Mouse (Mus musculus): ENCODE results near the gene Lrrn3. TPM values are rescaled to one million over a fixed set of nuclear protein-coding genes. Genes with fewer than 3 reads are reported as not detected.

Gene Lrrn3
- 102 and 121 TPM in 2 replicates for polyA plus RNA-seq (2014; fragmentation: Nextera tagmentation; extraction: Ambion mirVana)

DNA sequence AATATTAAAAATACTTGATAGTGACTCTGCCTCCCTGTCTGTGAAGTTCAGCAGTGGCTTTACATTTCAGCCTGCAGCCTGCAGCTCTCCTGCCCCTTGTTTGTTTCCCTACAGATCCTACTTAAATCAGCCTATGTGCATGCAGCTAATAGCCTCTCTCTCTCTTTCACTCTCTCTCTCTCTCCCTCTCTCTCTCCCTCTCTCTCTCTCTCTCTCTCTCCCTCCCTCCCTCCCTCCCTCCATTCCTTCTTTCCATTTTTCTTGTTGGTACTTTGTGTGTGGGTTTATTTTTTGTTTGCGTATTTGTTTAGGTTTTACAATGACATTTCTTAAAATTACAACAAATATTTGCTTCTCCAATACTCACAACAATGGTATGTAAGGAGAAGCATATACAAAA is at the start of gene Lrrn3:
TSS of gene Lrrn3 (minus strand) at position 101 of the 400 bp plus-strand sequence.
- H3K4me1 ChIP-seq (replicated peaks; ENCODE audit: control insufficient read depth, insufficient read depth, low read length), result peaks cover 21% of the 10 kb centered on the region; the same call in 1 of the 2 replicates
- H3K36me3 ChIP-seq (replicated peaks; ENCODE audit: control insufficient read depth, insufficient read depth), result no peaks in the 10 kb centered on the region
- peak within 1 kb of the TSS; percentile 55 for H3K4me3 ChIP-seq (replicated peaks; ENCODE audit: low read length)
- no peaks in the 10 kb centered on the region for H3K27me3 ChIP-seq (ENCODE audit: control insufficient read depth, insufficient read depth, low read length)
- WGBS, result 100% methylated on average over 1 of the region's 1 CpGs
- peak within 1 kb of the TSS; percentile 88 for H3K27ac ChIP-seq
- H3K9ac ChIP-seq, result peak within 1 kb of the TSS; percentile 80
- H3K4me2 ChIP-seq (replicated peaks), result peak within 1 kb of the TSS; percentile 76
- ATAC-seq (ENCODE audit: low FRiP score) (no peak), DNase-seq (ENCODE audit: low spot score) (no peak)
- no peaks in the 10 kb centered on the region for H3K9me3 ChIP-seq (ENCODE audit: control insufficient read depth, low read length)

DNA sequence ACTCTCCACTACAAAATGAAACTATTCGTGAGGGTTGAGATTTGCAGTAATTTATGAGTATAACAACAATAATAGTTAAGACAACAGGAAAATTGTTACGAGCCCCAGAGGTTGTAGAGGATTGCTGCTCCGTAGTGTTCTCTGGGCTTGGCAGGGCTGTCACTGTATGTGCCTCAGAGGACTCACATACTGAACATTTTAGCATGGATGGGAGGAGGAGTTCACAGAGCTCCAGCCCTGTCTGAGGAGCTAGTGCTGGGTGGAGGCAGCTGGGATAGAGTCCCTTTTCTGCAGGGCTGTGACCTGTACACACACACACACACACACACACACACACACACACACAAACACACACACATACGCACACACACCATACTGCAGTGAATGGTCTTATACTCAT is 42.2 kb upstream of the Lrrn3 start:
- no peak for ATAC-seq (ENCODE audit: low FRiP score)
- Histone ChIP-seq H3K9ac (no peak overlapping the region), H3K4me1 (replicated peaks; ENCODE audit: control insufficient read depth, insufficient read depth, low read length) (no peaks in the 10 kb centered on the region), H3K4me3 (replicated peaks; ENCODE audit: low read length) (no peak overlapping the region), H3K27me3 (ENCODE audit: control insufficient read depth, insufficient read depth, low read length) (no peaks in the 10 kb centered on the region), H3K4me2 (replicated peaks) (no peak overlapping the region), H3K9me3 (ENCODE audit: control insufficient read depth, low read length) (no peaks in the 10 kb centered on the region), H3K27ac (no peak overlapping the region), H3K36me3 (replicated peaks; ENCODE audit: control insufficient read depth, insufficient read depth) (no peaks in the 10 kb centered on the region)
- 84% methylated on average over 4 of the region's 4 CpGs for WGBS
- DNase-seq (ENCODE audit: low spot score), result no peak

DNA sequence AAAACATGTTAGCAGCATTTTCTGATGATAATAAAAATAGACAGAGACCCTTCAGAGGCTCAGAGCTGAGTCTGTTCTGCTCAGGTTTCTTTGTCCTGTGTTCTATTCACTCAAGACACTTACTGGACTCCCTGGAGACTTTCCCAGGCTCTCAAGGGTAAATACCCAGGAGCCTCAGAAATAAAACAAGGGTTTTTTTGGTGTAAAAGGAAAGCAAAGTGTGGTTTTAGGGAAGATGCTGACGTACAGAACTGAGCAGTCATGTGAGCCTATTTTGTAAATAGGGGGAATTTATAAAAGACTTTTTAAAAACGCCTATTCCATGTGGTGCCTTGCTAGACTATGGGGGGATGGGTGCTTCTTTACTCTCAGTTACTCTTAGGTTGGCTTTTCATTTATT is 40.5 kb upstream of the Lrrn3 start:
- 33% methylated on average over 2 of the region's 2 CpGs for WGBS
- H3K4me2 ChIP-seq (replicated peaks), result no peak overlapping the region
- no peaks in the 10 kb centered on the region for H3K36me3 ChIP-seq (replicated peaks; ENCODE audit: control insufficient read depth, insufficient read depth)
- no peak overlapping the region for H3K4me3 ChIP-seq (replicated peaks; ENCODE audit: low read length)
- no peak for ATAC-seq (ENCODE audit: low FRiP score)
- no peaks in the 10 kb centered on the region for H3K27me3 ChIP-seq (ENCODE audit: control insufficient read depth, insufficient read depth, low read length)
- H3K9ac ChIP-seq, result no peak overlapping the region
- no peak overlapping the region for H3K27ac ChIP-seq
- H3K9me3 ChIP-seq (ENCODE audit: control insufficient read depth, low read length), result no peaks in the 10 kb centered on the region
- no peaks in the 10 kb centered on the region for H3K4me1 ChIP-seq (replicated peaks; ENCODE audit: control insufficient read depth, insufficient read depth, low read length)
- no peak for DNase-seq (ENCODE audit: low spot score)

DNA sequence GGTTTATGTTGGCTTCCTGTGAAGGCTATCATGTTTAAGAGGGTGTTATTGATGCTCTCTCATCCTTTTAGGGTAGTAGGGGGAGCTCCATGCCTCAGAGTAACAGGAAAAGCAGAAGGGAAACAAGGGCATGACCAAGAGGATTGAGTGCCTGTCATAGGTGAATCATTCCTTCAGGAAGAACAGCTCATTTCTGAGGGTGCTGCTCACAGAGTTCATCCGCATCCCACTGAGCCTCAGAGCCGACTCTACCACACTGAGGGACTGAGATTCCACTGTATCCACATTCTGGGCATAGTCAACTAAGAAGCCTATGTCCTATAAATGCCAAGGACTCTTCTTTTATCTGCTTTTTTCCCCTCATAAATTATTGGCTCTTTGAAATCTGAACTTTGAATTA is 35.4 kb upstream of the Lrrn3 start:
- WGBS, result 90% methylated on average over 2 of the region's 2 CpGs
- no peaks in the 10 kb centered on the region for H3K27me3 ChIP-seq (ENCODE audit: control insufficient read depth, insufficient read depth, low read length)
- H3K27ac ChIP-seq, result no peak overlapping the region
- no peaks in the 10 kb centered on the region for H3K9me3 ChIP-seq (ENCODE audit: control insufficient read depth, low read length)
- no peak overlapping the region for H3K9ac ChIP-seq
- H3K4me3 ChIP-seq (replicated peaks; ENCODE audit: low read length), result no peak overlapping the region
- no peak overlapping the region for H3K4me2 ChIP-seq (replicated peaks)
- no peak for DNase-seq (ENCODE audit: low spot score)
- H3K4me1 ChIP-seq (replicated peaks; ENCODE audit: control insufficient read depth, insufficient read depth, low read length), result no peaks in the 10 kb centered on the region
- ATAC-seq (ENCODE audit: low FRiP score), result no peak
- H3K36me3 ChIP-seq (replicated peaks; ENCODE audit: control insufficient read depth, insufficient read depth), result no peaks in the 10 kb centered on the region

DNA sequence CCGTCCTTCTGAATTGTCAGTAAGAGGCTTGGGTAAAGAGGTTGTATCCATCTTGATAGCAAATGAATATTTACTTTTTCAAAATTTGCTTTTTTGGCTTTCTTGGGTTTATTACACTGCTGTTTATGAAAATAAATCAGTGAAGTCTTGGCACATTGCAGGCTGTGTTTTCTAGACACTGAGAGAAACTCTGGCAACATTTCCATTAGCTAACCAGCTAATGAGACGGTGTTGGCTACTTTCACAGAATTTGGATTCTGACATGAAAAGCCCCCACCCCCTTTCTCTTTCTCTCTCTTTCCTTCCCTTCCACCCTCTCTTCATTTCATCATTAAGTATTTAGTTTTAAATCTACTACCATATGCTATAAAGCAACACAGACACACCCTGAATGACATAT is 34.1 kb upstream of the Lrrn3 start:
- no peaks in the 10 kb centered on the region for H3K27me3 ChIP-seq (ENCODE audit: control insufficient read depth, insufficient read depth, low read length)

DNA sequence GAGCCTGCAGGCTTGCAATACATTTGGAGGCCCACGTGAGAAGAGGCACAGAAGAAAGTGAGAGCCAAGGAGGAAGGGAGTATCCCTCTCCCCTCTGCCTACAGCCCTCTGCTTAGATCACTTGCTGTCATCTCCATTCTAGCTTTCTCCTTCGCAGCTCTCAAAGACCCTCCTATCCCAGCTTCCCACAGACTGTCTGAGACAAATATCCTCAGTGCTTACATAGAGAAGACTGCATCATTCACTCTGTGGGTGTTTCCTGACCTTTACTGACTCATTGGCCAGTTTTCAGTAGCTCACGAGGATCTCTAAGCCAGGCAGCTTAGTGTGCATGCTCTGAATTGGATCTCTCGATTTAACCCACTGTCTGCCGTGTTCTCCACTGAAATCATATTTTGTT is 32.7 kb upstream of the Lrrn3 start:
- ATAC-seq (ENCODE audit: low FRiP score), result no peak
- H3K9me3 ChIP-seq (ENCODE audit: control insufficient read depth, low read length), result no peaks in the 10 kb centered on the region
- no peak overlapping the region for H3K9ac ChIP-seq
- H3K27me3 ChIP-seq (ENCODE audit: control insufficient read depth, insufficient read depth, low read length), result no peaks in the 10 kb centered on the region
- H3K36me3 ChIP-seq (replicated peaks; ENCODE audit: control insufficient read depth, insufficient read depth), result no peaks in the 10 kb centered on the region
- 62% methylated on average over 5 of the region's 5 CpGs for WGBS
- H3K4me1 ChIP-seq (replicated peaks; ENCODE audit: control insufficient read depth, insufficient read depth, low read length), result no peaks in the 10 kb centered on the region
- no peak overlapping the region for H3K4me3 ChIP-seq (replicated peaks; ENCODE audit: low read length)
- no peak overlapping the region for H3K27ac ChIP-seq
- no peak for DNase-seq (ENCODE audit: low spot score)
- H3K4me2 ChIP-seq (replicated peaks), result no peak overlapping the region

More for the DNA sequence above, 34.1 kb upstream of the Lrrn3 start:
- H3K4me1 ChIP-seq (replicated peaks; ENCODE audit: control insufficient read depth, insufficient read depth, low read length), result no peaks in the 10 kb centered on the region
- no peak overlapping the region for H3K9ac ChIP-seq
- no peak overlapping the region for H3K27ac ChIP-seq
- no peaks in the 10 kb centered on the region for H3K9me3 ChIP-seq (ENCODE audit: control insufficient read depth, low read length)
- H3K4me3 ChIP-seq (replicated peaks; ENCODE audit: low read length), result no peak overlapping the region
- 80% methylated on average over 2 of the region's 2 CpGs for WGBS
- no peak for DNase-seq (ENCODE audit: low spot score)
- H3K36me3 ChIP-seq (replicated peaks; ENCODE audit: control insufficient read depth, insufficient read depth), result no peaks in the 10 kb centered on the region
- H3K4me2 ChIP-seq (replicated peaks), result no peak overlapping the region
- ATAC-seq (ENCODE audit: low FRiP score), result no peak

DNA sequence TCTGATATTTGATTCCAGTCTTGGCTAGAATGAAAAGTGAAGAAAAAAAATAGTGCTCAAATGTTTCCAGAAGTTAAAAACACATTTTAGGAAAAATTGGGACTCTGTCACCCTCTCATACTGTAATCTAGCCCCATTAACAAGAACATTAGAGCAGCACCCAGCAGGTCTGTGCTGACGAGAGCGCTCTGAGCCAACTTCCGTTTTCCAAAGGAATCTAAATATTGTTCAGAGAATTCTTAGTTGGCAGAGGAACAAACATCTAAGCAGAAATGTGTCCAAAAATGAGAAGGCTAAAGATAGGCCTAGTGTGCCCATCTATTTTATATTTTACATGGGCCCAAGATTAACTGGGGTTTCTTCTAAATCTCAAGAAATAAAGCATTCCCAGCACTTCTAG is 24.4 kb upstream of the Lrrn3 start:
- DNase-seq (ENCODE audit: low spot score) (no peak), ATAC-seq (ENCODE audit: low FRiP score) (no peak)
- Histone ChIP-seq H3K4me3 (replicated peaks; ENCODE audit: low read length) (no peak overlapping the region), H3K9me3 (ENCODE audit: control insufficient read depth, low read length) (no peaks in the 10 kb centered on the region), H3K4me2 (replicated peaks) (no peak overlapping the region), H3K27ac (no peak overlapping the region), H3K27me3 (ENCODE audit: control insufficient read depth, insufficient read depth, low read length) (no peaks in the 10 kb centered on the region), H3K36me3 (replicated peaks; ENCODE audit: control insufficient read depth, insufficient read depth) (no peaks in the 10 kb centered on the region), H3K9ac (no peak overlapping the region), H3K4me1 (replicated peaks; ENCODE audit: control insufficient read depth, insufficient read depth, low read length) (no peaks in the 10 kb centered on the region)
- 91% methylated on average over 3 of the region's 3 CpGs for WGBS

DNA sequence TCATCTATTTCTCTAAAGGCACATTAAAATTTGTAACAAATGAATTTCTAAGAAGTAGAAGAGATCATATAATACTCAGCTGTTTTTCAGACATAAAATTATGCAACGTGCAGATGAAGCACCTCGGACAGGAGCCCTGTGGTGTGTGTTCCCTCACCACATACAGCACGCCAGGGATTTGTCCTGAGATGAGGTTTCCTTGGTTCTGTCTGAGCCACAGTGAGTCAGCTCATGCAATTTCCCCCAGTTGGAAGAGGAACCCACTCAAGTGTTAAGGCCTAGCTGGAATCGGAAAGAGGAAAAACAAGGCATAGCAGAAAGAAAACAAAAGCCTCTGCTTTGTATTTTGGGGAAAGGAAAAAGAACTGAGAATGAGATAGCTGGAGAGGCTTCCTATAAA is 22.4 kb upstream of the Lrrn3 start:
- DNase-seq (ENCODE audit: low spot score) (no peak), ATAC-seq (ENCODE audit: low FRiP score) (no peak)
- WGBS, result 82% methylated on average over 4 of the region's 4 CpGs
- H3K27me3 ChIP-seq (ENCODE audit: control insufficient read depth, insufficient read depth, low read length), result no peaks in the 10 kb centered on the region
- no peak overlapping the region for H3K4me2 ChIP-seq (replicated peaks)
- no peaks in the 10 kb centered on the region for H3K4me1 ChIP-seq (replicated peaks; ENCODE audit: control insufficient read depth, insufficient read depth, low read length)
- no peak overlapping the region for H3K4me3 ChIP-seq (replicated peaks; ENCODE audit: low read length)
- H3K9me3 ChIP-seq (ENCODE audit: control insufficient read depth, low read length), result no peaks in the 10 kb centered on the region
- no peak overlapping the region for H3K27ac ChIP-seq
- no peaks in the 10 kb centered on the region for H3K36me3 ChIP-seq (replicated peaks; ENCODE audit: control insufficient read depth, insufficient read depth)
- H3K9ac ChIP-seq, result no peak overlapping the region

DNA sequence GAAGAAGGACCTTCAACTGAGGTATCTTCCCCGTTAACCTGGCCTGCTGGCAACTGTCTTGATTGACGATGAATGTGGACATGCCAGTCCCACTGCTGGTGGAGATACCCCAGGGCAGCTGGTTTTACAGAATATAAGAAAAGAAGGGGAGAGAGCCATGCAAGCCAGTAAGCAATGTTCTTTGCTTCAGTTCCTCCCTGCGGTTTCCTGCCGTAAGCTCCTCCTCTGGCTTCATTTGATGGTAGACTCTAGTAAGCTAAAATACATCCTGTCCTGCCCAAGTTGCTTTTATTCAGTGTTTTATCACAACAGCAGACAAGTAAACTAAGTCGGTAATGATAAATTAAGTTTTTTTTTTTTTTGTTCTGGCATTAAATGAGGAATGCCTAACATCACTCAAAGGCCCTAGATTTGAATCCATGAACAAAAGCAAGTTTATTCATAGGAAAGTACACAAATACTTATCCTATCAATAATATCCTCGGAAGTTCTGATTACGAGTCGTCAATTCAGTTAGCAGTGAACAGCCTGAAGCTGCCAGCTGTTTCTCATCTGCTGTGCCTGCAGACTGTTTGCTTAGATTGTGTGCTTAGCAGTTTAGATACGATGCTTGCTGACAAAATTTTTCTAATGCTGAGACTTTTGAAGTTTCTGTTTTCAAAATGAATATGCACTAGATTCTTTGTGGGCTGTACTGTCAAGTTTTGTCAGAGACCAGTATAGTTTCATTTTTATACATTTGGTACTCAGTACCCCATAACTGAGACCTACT is 14.0 kb upstream of the Lrrn3 start:
- Histone ChIP-seq H3K36me3 (replicated peaks; ENCODE audit: control insufficient read depth, insufficient read depth) (no peaks in the 10 kb centered on the region), H3K4me2 (replicated peaks) (no peak overlapping the region), H3K4me1 (replicated peaks; ENCODE audit: control insufficient read depth, insufficient read depth, low read length) (no peaks in the 10 kb centered on the region), H3K27ac (no peak overlapping the region), H3K9me3 (ENCODE audit: control insufficient read depth, low read length) (no peaks in the 10 kb centered on the region), H3K27me3 (ENCODE audit: control insufficient read depth, insufficient read depth, low read length) (no peaks in the 10 kb centered on the region), H3K4me3 (replicated peaks; ENCODE audit: low read length) (no peak overlapping the region), H3K9ac (no peak overlapping the region)
- WGBS, result 87% methylated on average over 9 of the region's 9 CpGs
- ATAC-seq (ENCODE audit: low FRiP score) (no peak), DNase-seq (ENCODE audit: low spot score) (no peak)

DNA sequence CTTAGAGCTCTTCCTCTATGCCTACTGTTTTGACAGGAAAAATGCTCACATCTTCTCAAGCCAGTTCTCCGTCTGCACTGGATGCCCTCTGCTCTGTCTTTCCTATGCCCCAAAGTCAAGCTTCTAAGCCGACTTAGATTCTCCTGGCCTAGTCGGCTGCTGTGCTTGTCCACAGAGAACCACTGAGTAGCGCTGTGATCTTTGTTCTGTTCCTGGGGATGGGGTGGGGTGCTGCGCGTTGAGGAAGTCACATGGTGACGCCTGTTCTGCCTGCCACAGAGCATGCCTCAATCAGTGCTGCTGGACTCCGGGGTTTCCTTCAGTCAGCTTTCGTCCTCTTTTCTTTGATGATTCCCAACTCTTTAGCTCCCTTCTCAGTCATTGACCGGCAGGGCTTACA is 8.4 kb upstream of the Lrrn3 start:
- no peak overlapping the region for H3K9ac ChIP-seq
- no peak overlapping the region for H3K4me3 ChIP-seq (replicated peaks; ENCODE audit: low read length)
- no peaks in the 10 kb centered on the region for H3K27me3 ChIP-seq (ENCODE audit: control insufficient read depth, insufficient read depth, low read length)
- no peak overlapping the region for H3K4me2 ChIP-seq (replicated peaks)
- 46% methylated on average over 10 of the region's 10 CpGs for WGBS
- ATAC-seq (ENCODE audit: low FRiP score) (no peak), DNase-seq (ENCODE audit: low spot score) (no peak)
- H3K9me3 ChIP-seq (ENCODE audit: control insufficient read depth, low read length), result no peaks in the 10 kb centered on the region
- H3K36me3 ChIP-seq (replicated peaks; ENCODE audit: control insufficient read depth, insufficient read depth), result no peaks in the 10 kb centered on the region
- no peak overlapping the region for H3K27ac ChIP-seq
- no peaks in the 10 kb centered on the region for H3K4me1 ChIP-seq (replicated peaks; ENCODE audit: control insufficient read depth, insufficient read depth, low read length)
